Comparison of ENCODE assay signal across 19 mouse cellular contexts in genomic region chr6:146855185-146855584, GRCm38 (mm10). TPM values are rescaled to one million over a fixed set of nuclear protein-coding genes. Genes with fewer than 3 reads are reported as not detected.
DNase-seq lines count a peak whose midpoint lies in the region; ATAC-seq lines count a peak whose summit lies in the region.
"Had no signal": no experiment of that assay in that cellular context is flagged by ENCODE, and none has a peak within 500 bp of the region (broad histone marks: within the 10 kb centered on the region; RNA-seq: fewer than 3 reads in every experiment).

No protein-coding gene starts in this region.

- peak; percentile 53; the same call in 1 of the 2 replicates for ATAC-seq in forebrain, embryonic 12.5 days (ENCODE audit: low FRiP score)
- ATAC-seq in midbrain, embryonic 13.5 days = 0 out of 2 replicates have a peak, but pooled peaks have one; percentile 43
- ATAC-seq in midbrain, embryonic 15.5 days (replicated peaks) = no peak
- ATAC-seq in stomach, embryonic 16.5 days (ENCODE audit: insufficient read depth, low FRiP score) = peak; percentile 67; the same call in 1 of the 2 replicates
- no peak for ATAC-seq in inflammation-experienced regulatory T-cells, adult 6 months
- ATAC-seq: Patski had no signal

- no peak for DNase-seq in forebrain, embryonic 10.5 days (ENCODE audit: extremely low spot score, low spot score)
- DNase-seq in liver = peak; percentile 80
- DNase-seq in heart, postnatal 36 days = no peak
- DNase-seq: adrenal gland, postnatal 25 days; B cell, adult 2 months; cerebellum, adult 8-10 months; left cerebral cortex, postnatal 4 days had no signal

- H3K36me3 ChIP-seq in forebrain, embryonic 12.5 days (replicated peaks) = no peaks in the 10 kb centered on the region
- H3K36me3 ChIP-seq in forebrain, embryonic 10.5 days (replicated peaks) = no peaks in the 10 kb centered on the region
- H3K36me3 ChIP-seq in midbrain, embryonic 13.5 days = no peaks in the 10 kb centered on the region
- H3K36me3 ChIP-seq in midbrain, embryonic 15.5 days (replicated peaks) = no peaks in the 10 kb centered on the region
- H3K36me3 ChIP-seq in stomach, embryonic 16.5 days (ENCODE audit: control insufficient read depth, insufficient read depth, low read length) = no peaks in the 10 kb centered on the region
- H3K36me3 ChIP-seq: hindbrain, embryonic 10.5 days; neural tube, embryonic 13.5 days had no signal

- 97% methylated on average over 9 of the region's 9 CpGs for WGBS in forebrain, embryonic 12.5 days
- 96% methylated on average over 9 of the region's 9 CpGs for WGBS in forebrain, embryonic 10.5 days
- WGBS in midbrain, embryonic 13.5 days = 92% methylated on average over 9 of the region's 9 CpGs
- WGBS in midbrain, embryonic 15.5 days = 96% methylated on average over 9 of the region's 9 CpGs
- 93% methylated on average over 9 of the region's 9 CpGs for WGBS in stomach, embryonic 16.5 days

- H3K9ac ChIP-seq in forebrain, embryonic 12.5 days = no peak overlapping the region
- H3K9ac ChIP-seq in midbrain, embryonic 13.5 days (replicated peaks) = no peak overlapping the region
- no peak overlapping the region for H3K9ac ChIP-seq in midbrain, embryonic 15.5 days
- no peak overlapping the region for H3K9ac ChIP-seq in stomach, embryonic 16.5 days (ENCODE audit: low read length)
- H3K9ac ChIP-seq: neural tube, embryonic 13.5 days had no signal

- H3K27ac ChIP-seq in forebrain, embryonic 12.5 days = no peak overlapping the region
- no peak overlapping the region for H3K27ac ChIP-seq in forebrain, embryonic 10.5 days
- no peak overlapping the region for H3K27ac ChIP-seq in midbrain, embryonic 13.5 days
- H3K27ac ChIP-seq in midbrain, embryonic 15.5 days = no peak overlapping the region
- H3K27ac ChIP-seq in stomach, embryonic 16.5 days (ENCODE audit: low read length) = no peak overlapping the region
- H3K27ac ChIP-seq: hindbrain, embryonic 10.5 days; macrophage; neural tube, embryonic 13.5 days had no signal

- H3K27me3 ChIP-seq in forebrain, embryonic 12.5 days = no peaks in the 10 kb centered on the region
- H3K27me3 ChIP-seq in forebrain, embryonic 10.5 days (ENCODE audit: poor library complexity, severe bottlenecking) = no peaks in the 10 kb centered on the region
- H3K27me3 ChIP-seq in midbrain, embryonic 13.5 days = no peaks in the 10 kb centered on the region
- no peaks in the 10 kb centered on the region for H3K27me3 ChIP-seq in midbrain, embryonic 15.5 days (replicated peaks)
- H3K27me3 ChIP-seq in stomach, embryonic 16.5 days (ENCODE audit: control insufficient read depth, insufficient read depth, low read length) = no peaks in the 10 kb centered on the region
- H3K27me3 ChIP-seq: neural tube, embryonic 13.5 days; Patski had no signal

- H3K4me2 ChIP-seq in forebrain, embryonic 12.5 days = no peak overlapping the region
- no peak overlapping the region for H3K4me2 ChIP-seq in midbrain, embryonic 13.5 days (replicated peaks)
- no peak overlapping the region for H3K4me2 ChIP-seq in midbrain, embryonic 15.5 days
- no peak overlapping the region for H3K4me2 ChIP-seq in stomach, embryonic 16.5 days (ENCODE audit: low read depth, low read length)
- H3K4me2 ChIP-seq: neural tube, embryonic 13.5 days had no signal

- H3K4me3 ChIP-seq in forebrain, embryonic 12.5 days (replicated peaks) = no peak overlapping the region
- no peak overlapping the region for H3K4me3 ChIP-seq in forebrain, embryonic 10.5 days
- no peak overlapping the region for H3K4me3 ChIP-seq in midbrain, embryonic 13.5 days (replicated peaks)
- no peak overlapping the region for H3K4me3 ChIP-seq in midbrain, embryonic 15.5 days
- H3K4me3 ChIP-seq in stomach, embryonic 16.5 days (replicated peaks; ENCODE audit: low read length) = no peak overlapping the region
- H3K4me3 ChIP-seq: erythroblast, embryonic 14.5 days; hindbrain, embryonic 10.5 days; neural tube, embryonic 13.5 days had no signal

- intact Hi-C loops in heart, postnatal 36 days (cut with DNase I) = no loop called here

- H3K4me1 ChIP-seq in forebrain, embryonic 12.5 days = no peaks in the 10 kb centered on the region
- no peaks in the 10 kb centered on the region for H3K4me1 ChIP-seq in forebrain, embryonic 10.5 days
- H3K4me1 ChIP-seq in midbrain, embryonic 13.5 days (replicated peaks) = no peaks in the 10 kb centered on the region
- no peaks in the 10 kb centered on the region for H3K4me1 ChIP-seq in midbrain, embryonic 15.5 days
- no peaks in the 10 kb centered on the region for H3K4me1 ChIP-seq in stomach, embryonic 16.5 days (ENCODE audit: control insufficient read depth, insufficient read depth, low read length)
- H3K4me1 ChIP-seq: hindbrain, embryonic 10.5 days; neural tube, embryonic 13.5 days had no signal

- no peaks in the 10 kb centered on the region for H3K9me3 ChIP-seq in forebrain, embryonic 12.5 days
- peaks cover 3% of the 10 kb centered on the region; the same call in 1 of the 2 replicates for H3K9me3 ChIP-seq in forebrain, embryonic 10.5 days
- no peaks in the 10 kb centered on the region for H3K9me3 ChIP-seq in midbrain, embryonic 13.5 days
- no peaks in the 10 kb centered on the region for H3K9me3 ChIP-seq in midbrain, embryonic 15.5 days
- H3K9me3 ChIP-seq in stomach, embryonic 16.5 days (replicated peaks; ENCODE audit: control insufficient read depth, low read length) = peaks cover 3% of the 10 kb centered on the region; the same call in 1 of the 2 replicates
- H3K9me3 ChIP-seq: neural tube, embryonic 13.5 days had no signal

RNA-seq across cellular contexts. Expression of gene Smco2, which starts 5.3 kb away (rescaled TPM):
- polyA plus RNA-seq in forebrain, embryonic 12.5 days (2016; fragmentation: Nextera tagmentation; extraction: Ambion mirVana) = not detected in 2 replicates
- not detected in 2 replicates for polyA plus RNA-seq in forebrain, embryonic 10.5 days (2016; fragmentation: Nextera tagmentation; extraction: Ambion mirVana)
- not detected in 2 replicates for polyA plus RNA-seq in midbrain, embryonic 13.5 days (2015; fragmentation: Nextera tagmentation; extraction: Ambion mirVana)
- polyA plus RNA-seq in midbrain, embryonic 15.5 days (2015; fragmentation: Nextera tagmentation; extraction: Ambion mirVana) = not detected in 2 replicates
- polyA plus RNA-seq in stomach, embryonic 16.5 days (2015; fragmentation: Nextera tagmentation; extraction: Ambion mirVana) = not detected in 2 replicates
- 1 to 10 TPM; 2.5 to 3.4 TPM for total RNA-seq in heart, postnatal 36 days (2021)
- not detected for polyA plus RNA-seq in inflammation-experienced regulatory T-cells, adult 6 months (2017; shearing (Covaris generic))
- total RNA-seq: adrenal gland, postnatal 25 days; granulocyte monocyte progenitor cell, adult 5-6 weeks; left cerebral cortex, postnatal 4 days had no signal
- polyA plus RNA-seq: erythroblast, embryonic 14.5 days; hindbrain, embryonic 10.5 days; macrophage; neural tube, embryonic 13.5 days; Patski; thymus, postnatal 0 days had no signal

RNA-seq across cellular contexts. Expression of gene Ppfibp1, which starts 33.1 kb away (rescaled TPM):
- polyA plus RNA-seq in forebrain, embryonic 12.5 days (2016; fragmentation: Nextera tagmentation; extraction: Ambion mirVana) = 24.9 and 29.9 TPM in 2 replicates
- 30.0 and 32.5 TPM in 2 replicates for polyA plus RNA-seq in forebrain, embryonic 10.5 days (2016; fragmentation: Nextera tagmentation; extraction: Ambion mirVana)
- polyA plus RNA-seq in midbrain, embryonic 13.5 days (2015; fragmentation: Nextera tagmentation; extraction: Ambion mirVana) = 14.2 and 15.3 TPM in 2 replicates
- polyA plus RNA-seq in midbrain, embryonic 15.5 days (2015; fragmentation: Nextera tagmentation; extraction: Ambion mirVana) = 16.1 and 17.8 TPM in 2 replicates
- polyA plus RNA-seq in stomach, embryonic 16.5 days (2015; fragmentation: Nextera tagmentation; extraction: Ambion mirVana) = 51.4 and 53.4 TPM in 2 replicates
- 100 to 1,000 TPM; 111 to 115 TPM for total RNA-seq in heart, postnatal 36 days (2021)
- 10 to 100 TPM in 1 of 3 experiments, 1 to 10 TPM in 2; 7.7 to 14.1 (median 8.8) TPM for polyA plus RNA-seq in inflammation-experienced regulatory T-cells, adult 6 months (2017; shearing (Covaris generic))
- polyA plus RNA-seq: erythroblast, embryonic 14.5 days had no signal

RNA-seq across cellular contexts. Expression of gene Arntl2, which starts 59.3 kb away (rescaled TPM):
- 0.86 and 1.4 TPM in 2 replicates for polyA plus RNA-seq in forebrain, embryonic 12.5 days (2016; fragmentation: Nextera tagmentation; extraction: Ambion mirVana)
- polyA plus RNA-seq in forebrain, embryonic 10.5 days (2016; fragmentation: Nextera tagmentation; extraction: Ambion mirVana) = 1.4 and 2.2 TPM in 2 replicates
- polyA plus RNA-seq in midbrain, embryonic 13.5 days (2015; fragmentation: Nextera tagmentation; extraction: Ambion mirVana) = 1.8 and 2.6 TPM in 2 replicates
- polyA plus RNA-seq in midbrain, embryonic 15.5 days (2015; fragmentation: Nextera tagmentation; extraction: Ambion mirVana) = 2.7 and 4.7 TPM in 2 replicates
- polyA plus RNA-seq in stomach, embryonic 16.5 days (2015; fragmentation: Nextera tagmentation; extraction: Ambion mirVana) = 7.5 and 9.1 TPM in 2 replicates
- 1 to 10 TPM in 1 of 2 experiments, under 1 TPM in 1; 0.78 to 1.0 TPM for total RNA-seq in heart, postnatal 36 days (2021)
- 1 to 10 TPM; 4.0 to 8.0 (median 7.9) TPM for polyA plus RNA-seq in inflammation-experienced regulatory T-cells, adult 6 months (2017; shearing (Covaris generic))
- total RNA-seq: granulocyte monocyte progenitor cell, adult 5-6 weeks had no signal
- polyA plus RNA-seq: erythroblast, embryonic 14.5 days had no signal

Comparison
In these comparisons a context has a peak if more than half of its experiments do, and no peak if none do; other contexts are left out.
1. ATAC-seq: peak in forebrain, embryonic 12.5 days (single experiment), midbrain, embryonic 13.5 days (single experiment) and stomach, embryonic 16.5 days (single experiment); none in midbrain, embryonic 15.5 days (single experiment) and inflammation-experienced regulatory T-cells, adult 6 months (single experiment).